Mouse (Mus musculus) heart, postnatal 36 days (tissue): ENCODE data around the gene Ankrd44. TPM values are rescaled to one million over a fixed set of nuclear protein-coding genes. Genes with fewer than 3 reads are reported as not detected.

ENCODE experiments used
- DNase-seq, 2 experiments: peaks; one replicate each; pipeline ENCODE4 v3.0.0; 2021 to 2022
- intact Hi-C: fragments of 180-260 bp; cut with DNase I; formaldehyde crosslinking; loops from one replicate; pipeline ENCODE4 v1.15.1; 2025
- total RNA-seq, 2 experiments: library from RNA; stranded (reverse); gene quantifications; 2 replicates each; pipeline ENCODE4 v1.2.3; 2021

The Ankrd44 gene
- total RNA-seq, 2 experiments from 2014 or later = 13.2 to 15.7 TPM

- intact Hi-C loops = loop anchor here (5.0 kb wide), 1 partner anchor 36 kb away; no protein-coding TSS in a partner anchor
- DNase-seq = no peak
Observed at GRCm38 (mm10) chr1:54923366-54924308, 2.5 kb downstream of the Ankrd44 start.

- DNase-seq = no peak
- intact Hi-C loops = loop anchor here (5.0 kb wide), 1 partner anchor 35 kb away; no protein-coding TSS in a partner anchor
Observed at GRCm38 (mm10) chr1:54922707-54923106, 3.5 kb downstream of the Ankrd44 start.

GRCm38 (mm10) chr1:54922025-54922574, 4.1 kb downstream of the Ankrd44 start:
- intact Hi-C loops = loop anchor here (5.0 kb wide), 1 partner anchor 35 kb away; no protein-coding TSS in a partner anchor

GRCm38 (mm10) chr1:54920132-54920531, 6.1 kb downstream of the Ankrd44 start:
- no peak for DNase-seq
- intact Hi-C loops = loop anchor here (5.0 kb wide), 1 partner anchor 33 kb away; no protein-coding TSS in a partner anchor

More at GRCm38 (mm10) chr1:54922025-54922574, 4.1 kb downstream of the Ankrd44 start:
- no peak for DNase-seq

GRCm38 (mm10) chr1:54916456-54916855, 9.7 kb downstream of the Ankrd44 start:
- DNase-seq = no peak
- intact Hi-C loops = no loop called here

GRCm38 (mm10) chr1:54914387-54914786, 11.8 kb downstream of the Ankrd44 start:
- intact Hi-C loops = no loop called here
- DNase-seq = no peak

GRCm38 (mm10) chr1:54913379-54913873, 12.8 kb downstream of the Ankrd44 start:
- intact Hi-C loops = no loop called here
- no peak for DNase-seq

GRCm38 (mm10) chr1:54913063-54913335, 13.2 kb downstream of the Ankrd44 start:
- intact Hi-C loops = no loop called here

GRCm38 (mm10) chr1:54912290-54913062, 13.7 kb downstream of the Ankrd44 start:
- intact Hi-C loops = no loop called here
- DNase-seq = peak in 1 of 2 experiments; percentile 38

More at GRCm38 (mm10) chr1:54913063-54913335, 13.2 kb downstream of the Ankrd44 start:
- DNase-seq = no peak

- DNase-seq = no peak
- intact Hi-C loops = no loop called here
Observed at GRCm38 (mm10) chr1:54911256-54911610, 15.0 kb downstream of the Ankrd44 start.

GRCm38 (mm10) chr1:54910489-54911255, 15.5 kb downstream of the Ankrd44 start:
- intact Hi-C loops = no loop called here
- DNase-seq = no peak

- intact Hi-C loops = no loop called here
- no peak for DNase-seq
Observed at GRCm38 (mm10) chr1:54908786-54909185, 17.4 kb downstream of the Ankrd44 start.

GRCm38 (mm10) chr1:54907066-54907639, 19.0 kb downstream of the Ankrd44 start:
- no peak for DNase-seq
- intact Hi-C loops = no loop called here

GRCm38 (mm10) chr1:54906322-54906721, 19.9 kb downstream of the Ankrd44 start:
- DNase-seq = no peak
- intact Hi-C loops = no loop called here

GRCm38 (mm10) chr1:54905632-54906031, 20.6 kb downstream of the Ankrd44 start:
- intact Hi-C loops = no loop called here
- DNase-seq = no peak

GRCm38 (mm10) chr1:54904165-54904564, 22.0 kb downstream of the Ankrd44 start:
- intact Hi-C loops = no loop called here
- no peak for DNase-seq

GRCm38 (mm10) chr1:54902689-54903246, 23.4 kb downstream of the Ankrd44 start:
- no peak for DNase-seq
- intact Hi-C loops = no loop called here

- intact Hi-C loops = no loop called here
- no peak for DNase-seq
Observed at GRCm38 (mm10) chr1:54901084-54901483, 25.1 kb downstream of the Ankrd44 start.

GRCm38 (mm10) chr1:54899247-54899646, 26.9 kb downstream of the Ankrd44 start:
- intact Hi-C loops = loop anchor here (5.0 kb wide), 1 partner anchor 37 kb away; no protein-coding TSS in a partner anchor
- DNase-seq = no peak
